In genomic region chr3:40798054-40798453, GRCm38 (mm10) we compare ENCODE assay signal across 14 mouse cellular contexts.
"Had no signal": no experiment of that assay in that cellular context is flagged by ENCODE, and none has a peak within 500 bp of the region (broad histone marks: within the 10 kb centered on the region; RNA-seq: fewer than 3 reads in every experiment).

No protein-coding gene starts in this region.

- H3K36me3 ChIP-seq: heart, embryonic 15.5 days; limb, embryonic 15.5 days had no signal

- H3K4me2 ChIP-seq: heart, embryonic 13.5 days; heart, embryonic 15.5 days; hindbrain, embryonic 13.5 days; hindbrain, embryonic 15.5 days; kidney, embryonic 15.5 days; limb, embryonic 13.5 days; limb, embryonic 15.5 days had no signal

- H3K9me3 ChIP-seq: heart, embryonic 13.5 days; heart, embryonic 15.5 days; hindbrain, embryonic 13.5 days; hindbrain, embryonic 15.5 days; kidney, embryonic 15.5 days; limb, embryonic 13.5 days; limb, embryonic 15.5 days; liver, embryonic 12.5 days had no signal

- H3K9ac ChIP-seq: heart, embryonic 13.5 days; heart, embryonic 15.5 days; hindbrain, embryonic 13.5 days; hindbrain, embryonic 15.5 days; kidney, embryonic 15.5 days; limb, embryonic 13.5 days; limb, embryonic 15.5 days; liver, embryonic 12.5 days; liver, embryonic 14.5 days had no signal

- H3K4me3 ChIP-seq: heart, adult 2 months; heart, embryonic 13.5 days; heart, embryonic 15.5 days; hindbrain, embryonic 13.5 days; hindbrain, embryonic 15.5 days; kidney, embryonic 15.5 days; limb, embryonic 13.5 days; limb, embryonic 15.5 days had no signal

- H3K27me3 ChIP-seq: heart, embryonic 13.5 days; heart, embryonic 15.5 days; hindbrain, embryonic 13.5 days; hindbrain, embryonic 15.5 days; kidney, embryonic 15.5 days; limb, embryonic 13.5 days; limb, embryonic 15.5 days; liver, embryonic 12.5 days had no signal

- ATAC-seq: intestine, embryonic 16.5 days had no signal

- DNase-seq: heart, adult 11 months had no signal

- H3K27ac ChIP-seq: heart, adult 2 months; heart, embryonic 13.5 days; heart, embryonic 15.5 days; hindbrain, embryonic 13.5 days; hindbrain, embryonic 15.5 days; hindbrain, postnatal 0 days; kidney, embryonic 15.5 days; kidney, postnatal 0 days; limb, embryonic 13.5 days; limb, embryonic 15.5 days had no signal
